Mouse (Mus musculus) heart, embryonic 10.5 days (tissue): ENCODE measurements around the gene Fgfr3. TPM values are rescaled to one million over a fixed set of nuclear protein-coding genes. Genes with fewer than 3 reads are reported as not detected.

ENCODE experiments used
- DNase-seq: peaks from one replicate; pipeline ENCODE4 v3.0.0-alpha.2; 2017; ENCODE audit warnings: low spot score
- H3K27ac ChIP-seq: fragments of 300-500 bp; sonication (generic); 2 replicates; pipeline ENCODE4 v1.5.1; 2016; ENCODE audit warnings: mild to moderate bottlenecking
- H3K27me3 ChIP-seq: fragments of 300-500 bp; sonication (generic); 2 replicates; pipeline ENCODE4 v1.6.1; 2016; ENCODE audit warnings: mild to moderate bottlenecking; ENCODE audit not compliant: poor library complexity, insufficient read depth, severe bottlenecking
- H3K36me3 ChIP-seq: fragments of 300-500 bp; sonication (generic); 2 replicates; pipeline ENCODE4 v1.6.1; 2016; ENCODE audit warnings: mild to moderate bottlenecking, moderate library complexity
- H3K4me1 ChIP-seq: fragments of 300-500 bp; sonication (generic); 2 replicates; pipeline ENCODE4 v1.6.1; 2016; ENCODE audit warnings: mild to moderate bottlenecking
- H3K4me3 ChIP-seq: fragments of 300-500 bp; sonication (generic); 2 replicates; pipeline ENCODE4 v1.5.1; 2016; ENCODE audit warnings: mild to moderate bottlenecking, moderate library complexity
- H3K9me3 ChIP-seq: fragments of 300-500 bp; sonication (generic); 2 replicates; pipeline ENCODE4 v1.6.1; 2016; ENCODE audit warnings: mild to moderate bottlenecking, moderate library complexity
- WGBS: fragments of 180-500 bp; shearing (Covaris S2); methylation state at CpG from one replicate; pipeline ENCODE4 v1.1.7; 2016; 5-methylcytosine and 5-hydroxymethylcytosine counted together
- polyA plus RNA-seq: library from polyadenylated mRNA; unstranded; fragments of >200 nt; fragmentation: Nextera tagmentation; extraction: Ambion mirVana; gene quantifications from 2 replicates; pipeline ENCODE4 v1.2.1, GENCODE M21; 2016

Fgfr3 gene
- polyA plus RNA-seq, 1 experiment from 2014 or later = 8.6 TPM

DNA sequence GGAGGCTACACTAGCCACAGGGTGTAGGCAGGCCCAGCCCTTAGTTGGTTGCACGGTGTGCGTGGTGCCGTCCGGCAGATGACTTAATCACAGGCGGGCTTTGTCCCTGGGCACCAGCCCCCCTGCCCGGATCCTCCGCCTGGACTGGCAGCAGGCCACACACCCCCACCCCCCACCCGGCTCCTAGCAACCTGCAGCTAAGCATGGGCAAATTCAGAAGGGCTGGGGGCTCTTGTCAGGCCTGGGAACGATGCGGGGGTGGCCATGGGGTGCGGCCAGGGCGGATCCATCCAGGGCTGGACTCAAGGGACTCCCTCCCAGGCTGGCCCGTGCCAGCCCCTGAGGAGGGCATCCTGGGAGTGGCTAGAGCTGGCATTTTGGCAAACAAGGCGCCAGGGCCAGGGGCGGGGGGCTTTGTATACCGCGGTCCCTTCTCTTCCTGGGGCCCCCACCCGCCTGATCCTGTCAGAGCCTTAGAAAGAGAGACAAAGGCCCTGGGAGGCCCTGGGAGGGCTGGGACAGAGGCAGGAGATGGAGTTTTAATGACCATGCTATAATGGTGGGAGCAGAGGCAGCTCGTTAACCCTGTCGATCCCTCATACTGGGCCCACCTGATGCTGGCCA is 32.1 kb upstream of the Fgfr3 start:
- peaks cover 54% of the 10 kb centered on the region for H3K4me1 ChIP-seq
- H3K27ac ChIP-seq = peak overlapping the region; percentile 75
- DNase-seq = no peak

DNA sequence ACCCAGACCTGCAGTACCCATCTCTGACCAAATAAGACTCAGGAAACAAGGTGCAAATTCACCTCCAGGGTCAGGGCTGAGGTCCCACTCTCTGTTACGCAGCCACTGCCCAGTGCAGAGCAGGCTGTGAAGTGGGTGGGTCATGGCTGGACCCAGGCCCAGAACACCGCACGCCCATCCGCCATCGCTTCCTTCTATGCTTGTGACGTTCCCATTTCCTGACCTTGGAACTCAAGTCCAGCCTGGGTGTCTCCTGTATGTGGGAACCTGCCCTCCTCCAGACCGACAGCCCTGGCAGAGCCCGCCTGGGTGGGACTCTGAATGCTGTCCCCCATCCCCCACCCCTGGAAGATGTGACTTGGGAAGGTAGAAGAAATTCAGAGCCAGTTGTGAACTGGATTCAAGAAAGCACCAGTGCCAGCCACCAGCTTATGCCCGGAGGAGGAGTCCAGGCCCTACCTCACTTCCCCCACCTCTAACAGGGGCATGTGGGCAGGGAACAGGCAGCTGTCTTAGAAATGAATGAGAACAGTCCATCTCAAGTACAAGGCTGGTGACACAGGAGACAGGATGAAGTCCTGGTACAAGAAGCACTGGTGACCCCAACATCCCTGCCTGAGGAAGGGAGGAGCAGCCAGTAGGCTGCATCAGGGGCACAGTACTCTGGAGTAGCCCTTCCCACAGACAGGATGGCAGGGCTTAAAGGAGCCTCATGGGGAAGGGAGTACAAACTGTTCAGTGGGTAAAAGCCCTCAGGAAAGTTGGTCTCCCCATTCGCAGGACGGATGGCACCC is 31.4 kb upstream of the Fgfr3 start:
- H3K27ac ChIP-seq = peak overlapping the region; percentile 75
- DNase-seq = no peak
- peaks cover 57% of the 10 kb centered on the region for H3K27me3 ChIP-seq
- no peaks in the 10 kb centered on the region for H3K9me3 ChIP-seq
- WGBS = 81% methylated on average over 11 of the region's 11 CpGs
- H3K4me1 ChIP-seq = peaks cover 61% of the 10 kb centered on the region
- no peak overlapping the region for H3K4me3 ChIP-seq
- no peaks in the 10 kb centered on the region for H3K36me3 ChIP-seq

More for the DNA sequence above, 32.1 kb upstream of the Fgfr3 start:
- Histone ChIP-seq H3K9me3 (no peaks in the 10 kb centered on the region), H3K27me3 (peaks cover 50% of the 10 kb centered on the region), H3K4me3 (no peak overlapping the region), H3K36me3 (no peaks in the 10 kb centered on the region)
- WGBS = 64% methylated on average over 20 of the region's 20 CpGs

DNA sequence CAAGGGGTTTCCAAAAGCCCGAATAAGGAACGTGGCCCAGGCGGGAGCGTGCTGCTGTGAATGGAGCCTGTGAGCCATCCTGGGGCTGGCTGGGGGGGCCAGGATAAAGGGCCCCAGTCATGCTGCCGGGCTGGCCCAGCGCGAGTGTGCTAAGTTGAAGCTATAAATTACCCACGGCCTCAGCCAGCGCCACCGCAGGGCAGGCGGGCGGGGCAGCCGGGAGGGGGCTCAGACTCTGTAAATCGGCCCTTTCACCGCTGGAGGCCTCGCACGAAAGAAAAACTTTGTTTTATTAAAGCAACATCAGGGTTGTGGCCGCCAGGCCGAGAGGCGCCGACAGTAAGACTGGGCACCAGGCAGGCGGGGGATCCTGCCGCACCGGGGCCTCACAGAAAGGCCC is 29.1 kb upstream of the Fgfr3 start:
- Histone ChIP-seq H3K27ac (peak overlapping the region; percentile 86), H3K36me3 (no peaks in the 10 kb centered on the region), H3K4me3 (peak overlapping the region; percentile 46), H3K27me3 (peaks cover 64% of the 10 kb centered on the region), H3K4me1 (peaks cover 69% of the 10 kb centered on the region), H3K9me3 (no peaks in the 10 kb centered on the region)
- DNase-seq = no peak
- WGBS = 5% methylated on average over 24 of the region's 24 CpGs

DNA sequence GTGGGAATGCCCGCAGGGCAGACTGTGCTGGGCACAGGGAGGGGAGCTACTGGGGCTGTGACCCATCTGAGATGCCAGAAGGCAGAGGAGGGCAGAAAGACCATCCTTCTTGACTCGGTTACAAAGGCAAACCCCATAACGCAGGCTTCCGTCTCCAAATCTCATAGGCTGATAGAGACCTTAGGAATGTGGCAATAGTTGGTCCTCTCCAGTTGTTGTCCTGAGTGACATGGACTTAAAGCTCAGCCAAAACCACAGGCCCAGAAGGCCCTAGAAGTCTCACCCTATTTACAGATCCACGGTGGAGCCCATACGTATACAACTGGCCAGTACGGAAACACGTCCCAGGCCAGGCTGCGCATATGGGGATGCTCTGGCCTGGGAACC is 27.0 kb upstream of the Fgfr3 start:
- no peak for DNase-seq
- Histone ChIP-seq H3K9me3 (no peaks in the 10 kb centered on the region), H3K4me1 (peaks cover 65% of the 10 kb centered on the region), H3K27ac (peak overlapping the region; percentile 92), H3K4me3 (peak overlapping the region; percentile 71; the same call in 1 of the 2 replicates), H3K36me3 (no peaks in the 10 kb centered on the region), H3K27me3 (peaks cover 74% of the 10 kb centered on the region)
- 59% methylated on average over 9 of the region's 9 CpGs for WGBS

DNA sequence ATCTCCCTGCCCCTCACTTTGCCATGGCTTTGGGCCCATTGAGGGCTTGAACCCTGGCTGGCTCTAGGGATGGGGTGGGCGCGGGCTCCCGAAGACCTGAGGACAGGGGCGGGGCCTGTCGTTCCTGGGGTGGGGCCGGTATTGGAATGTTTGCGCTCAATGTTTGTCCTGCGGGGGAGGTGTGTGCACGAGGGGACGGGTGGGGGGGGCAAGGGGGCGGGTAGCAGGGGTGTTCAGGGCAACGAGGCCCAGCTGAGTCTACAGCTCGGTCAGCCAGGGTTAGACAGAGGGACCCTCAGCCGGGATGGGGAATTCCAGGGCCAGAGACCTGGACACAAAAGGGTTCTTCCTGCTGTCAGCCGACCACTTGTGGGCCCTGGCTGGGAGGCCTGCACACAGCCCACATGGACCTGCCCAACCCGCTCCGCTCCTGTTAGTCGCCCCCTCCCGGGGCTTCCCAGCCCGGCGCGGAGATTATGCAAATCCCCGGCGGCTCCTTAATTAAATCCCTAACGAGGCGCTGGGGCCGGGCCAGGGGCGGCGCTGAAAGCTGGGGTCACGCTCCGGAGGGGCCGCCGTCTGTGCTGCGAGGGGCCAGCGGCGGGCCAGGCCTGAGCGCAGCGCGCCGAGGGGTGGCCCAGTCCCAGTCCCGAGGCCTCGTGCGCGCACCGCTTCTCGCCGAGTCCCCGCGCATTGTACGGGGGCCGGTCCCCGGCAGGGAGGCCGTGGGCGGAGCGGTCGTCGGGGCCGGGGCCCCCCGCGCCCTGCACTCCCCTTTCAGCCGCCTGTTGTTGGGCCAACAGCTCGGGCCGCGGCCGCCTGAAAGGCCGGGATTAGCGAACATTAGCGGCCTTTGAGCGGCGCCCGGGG is 26.4 kb upstream of the Fgfr3 start:
- Histone ChIP-seq H3K4me1 (peaks cover 65% of the 10 kb centered on the region), H3K4me3 (peak overlapping the region; percentile 71), H3K9me3 (no peaks in the 10 kb centered on the region), H3K36me3 (no peaks in the 10 kb centered on the region), H3K27me3 (peaks cover 77% of the 10 kb centered on the region), H3K27ac (peak overlapping the region; percentile 92)
- no peak for DNase-seq
- 1% methylated on average over 64 of the region's 71 CpGs for WGBS

DNA sequence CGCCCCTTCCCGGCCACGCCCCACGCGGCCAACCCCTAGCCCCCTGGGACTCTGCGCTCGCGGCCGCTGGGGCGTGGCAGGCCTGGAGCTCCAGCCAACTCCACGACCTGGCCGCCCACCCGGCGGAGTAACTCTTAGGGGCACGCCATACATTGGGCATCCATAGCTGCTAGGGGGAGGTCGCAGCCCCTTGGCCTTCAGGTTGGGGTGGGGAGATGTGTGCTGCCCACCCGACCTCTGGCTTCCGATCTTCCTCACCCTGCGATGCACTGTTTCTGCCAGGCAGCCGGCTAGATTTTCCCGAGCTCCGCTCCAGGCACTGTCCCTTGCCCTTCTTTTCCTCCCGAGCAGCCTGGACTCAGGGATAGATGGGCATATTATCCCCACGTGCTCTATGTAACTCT is 25.8 kb upstream of the Fgfr3 start:
- Histone ChIP-seq H3K27ac (peak overlapping the region; percentile 92), H3K9me3 (no peaks in the 10 kb centered on the region), H3K27me3 (peaks cover 78% of the 10 kb centered on the region), H3K4me1 (peaks cover 67% of the 10 kb centered on the region), H3K36me3 (no peaks in the 10 kb centered on the region), H3K4me3 (peak overlapping the region; percentile 71)
- 3% methylated on average over 24 of the region's 24 CpGs for WGBS
- no peak for DNase-seq

DNA sequence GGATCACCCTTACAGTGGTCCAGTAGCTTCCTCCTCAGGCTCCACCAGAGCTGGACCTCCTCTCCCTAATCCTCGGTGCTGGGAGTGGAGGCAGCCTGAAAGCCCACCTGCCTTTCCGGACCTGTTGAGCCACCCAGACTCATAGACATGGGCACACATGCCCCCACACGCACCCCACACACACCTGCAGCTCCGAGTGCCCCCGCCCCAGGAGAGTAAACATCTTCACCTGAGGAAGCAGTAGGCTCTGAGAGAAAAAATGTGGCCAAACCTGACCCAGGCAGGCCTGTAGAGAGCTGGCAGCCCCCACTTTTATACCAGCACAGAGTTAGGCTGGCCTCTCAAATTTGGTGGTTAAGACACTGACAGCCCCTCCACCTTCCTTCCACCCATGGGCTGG is 25.0 kb upstream of the Fgfr3 start:
- Histone ChIP-seq H3K4me1 (peaks cover 73% of the 10 kb centered on the region), H3K27me3 (peaks cover 85% of the 10 kb centered on the region), H3K36me3 (no peaks in the 10 kb centered on the region), H3K27ac (no peak overlapping the region), H3K4me3 (no peak overlapping the region), H3K9me3 (no peaks in the 10 kb centered on the region)
- no peak for DNase-seq
- 62% methylated on average over 5 of the region's 5 CpGs for WGBS

DNA sequence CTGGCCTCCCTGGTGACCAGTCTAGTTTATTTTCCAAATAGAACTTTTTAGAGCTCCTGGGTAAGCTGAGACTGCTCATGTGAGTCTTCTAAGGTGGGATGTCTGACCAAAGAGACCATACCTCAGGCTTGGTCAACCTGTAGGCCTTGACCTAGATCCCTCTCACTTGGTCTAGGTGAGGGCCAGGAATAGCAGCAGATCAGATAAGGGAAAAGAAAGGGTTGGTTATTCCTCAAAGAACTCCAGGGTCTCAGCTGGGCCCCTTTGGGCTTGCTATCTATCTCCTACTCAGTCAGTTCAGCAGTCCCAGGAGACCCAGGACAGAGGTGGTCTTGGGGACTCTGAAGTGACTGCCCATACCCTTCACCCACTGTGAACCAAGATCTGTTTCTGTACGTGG is 23.9 kb upstream of the Fgfr3 start:
- H3K4me1 ChIP-seq = peaks cover 76% of the 10 kb centered on the region
- H3K9me3 ChIP-seq = no peaks in the 10 kb centered on the region
- peaks cover 95% of the 10 kb centered on the region for H3K27me3 ChIP-seq
- WGBS = 48% methylated on average over 1 of the region's 1 CpGs
- no peak overlapping the region for H3K4me3 ChIP-seq
- no peak for DNase-seq
- H3K36me3 ChIP-seq = no peaks in the 10 kb centered on the region
- H3K27ac ChIP-seq = peak overlapping the region; percentile 22; the same call in 1 of the 2 replicates

DNA sequence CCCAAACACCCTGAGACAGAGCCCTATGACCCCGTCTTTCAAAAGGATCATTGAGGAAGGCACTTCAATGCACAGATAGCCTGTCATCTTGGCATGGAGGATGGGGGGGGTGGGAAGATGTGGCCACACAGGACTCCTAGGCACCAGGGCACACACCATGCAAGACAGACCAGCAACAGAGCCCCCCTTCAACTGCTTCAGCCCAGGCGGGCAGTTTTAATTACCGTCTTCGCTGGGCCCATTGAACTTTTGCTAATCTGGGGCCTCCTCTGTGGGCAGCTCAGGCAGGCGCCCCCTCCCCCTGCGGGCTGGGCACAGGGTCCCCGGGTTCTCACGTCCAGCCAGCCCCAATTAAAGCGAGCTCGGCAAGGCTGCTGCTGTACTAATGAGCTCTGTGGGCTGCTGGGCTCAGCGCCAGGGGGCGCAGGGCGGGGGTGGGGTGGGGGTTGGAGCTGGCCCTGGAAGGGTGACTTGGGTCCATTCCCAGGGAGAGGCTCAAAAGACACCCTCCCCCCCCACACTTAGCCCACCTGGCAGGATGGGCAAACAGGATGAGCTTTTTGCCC is 23.4 kb upstream of the Fgfr3 start:
- 38% methylated on average over 13 of the region's 13 CpGs for WGBS
- Histone ChIP-seq H3K36me3 (no peaks in the 10 kb centered on the region), H3K27me3 (peaks cover 93% of the 10 kb centered on the region), H3K9me3 (no peaks in the 10 kb centered on the region), H3K4me3 (no peak overlapping the region), H3K27ac (no peak overlapping the region; the same call in 1 of the 2 replicates), H3K4me1 (peaks cover 72% of the 10 kb centered on the region)
- DNase-seq = no peak

DNA sequence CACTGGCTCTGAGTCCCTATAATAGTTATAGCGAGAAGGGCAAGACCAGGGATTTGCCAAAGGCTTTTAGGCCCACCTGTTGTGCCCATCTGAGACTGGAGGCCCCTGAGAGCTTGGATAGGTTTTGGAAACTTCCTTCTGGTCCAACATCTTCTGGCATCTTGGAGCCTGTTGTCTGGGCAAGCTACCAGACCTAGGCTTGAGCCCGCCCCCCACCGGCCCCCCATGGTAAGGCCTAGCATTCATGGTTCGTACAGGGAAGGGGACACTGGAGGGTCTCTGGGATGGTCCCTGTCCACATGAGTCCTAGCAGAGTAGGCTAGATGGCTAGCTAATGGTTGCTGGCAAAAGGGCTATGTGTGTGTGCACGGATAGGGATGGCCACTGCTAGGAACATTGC is 22.8 kb upstream of the Fgfr3 start:
- WGBS = 85% methylated on average over 5 of the region's 5 CpGs
- H3K27ac ChIP-seq = no peak overlapping the region
- H3K9me3 ChIP-seq = no peaks in the 10 kb centered on the region
- no peak for DNase-seq
- H3K4me1 ChIP-seq = peaks cover 68% of the 10 kb centered on the region
- no peaks in the 10 kb centered on the region for H3K36me3 ChIP-seq
- no peak overlapping the region for H3K4me3 ChIP-seq
- peaks cover 87% of the 10 kb centered on the region for H3K27me3 ChIP-seq

DNA sequence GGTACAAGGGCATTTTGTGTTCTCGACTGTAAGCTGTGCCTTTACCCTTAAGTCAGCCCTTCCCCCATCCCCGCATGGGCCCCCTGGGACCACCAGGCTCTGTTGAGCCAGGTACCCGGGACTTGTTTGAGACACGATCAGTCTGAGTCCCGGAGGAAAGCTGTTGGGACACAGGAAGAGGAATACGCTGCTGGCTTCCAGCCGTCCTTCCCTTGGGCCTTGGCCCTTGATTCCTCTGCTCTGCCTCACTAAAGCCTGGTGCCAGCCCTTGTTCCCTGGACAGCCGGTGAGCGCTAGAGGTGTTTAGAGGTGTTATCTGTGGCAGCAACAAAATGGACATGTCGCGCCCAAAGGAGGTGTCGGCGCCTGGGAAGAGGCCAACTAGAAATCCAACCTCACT is 21.5 kb upstream of the Fgfr3 start:
- Histone ChIP-seq H3K27me3 (peaks cover 73% of the 10 kb centered on the region), H3K36me3 (no peaks in the 10 kb centered on the region), H3K4me1 (peaks cover 72% of the 10 kb centered on the region), H3K9me3 (no peaks in the 10 kb centered on the region), H3K27ac (0 out of 2 replicates have a peak overlapping the region, but pooled peaks have one; percentile 44), H3K4me3 (peak overlapping the region; percentile 13; the same call in 1 of the 2 replicates)
- 18% methylated on average over 13 of the region's 13 CpGs for WGBS
- no peak for DNase-seq

DNA sequence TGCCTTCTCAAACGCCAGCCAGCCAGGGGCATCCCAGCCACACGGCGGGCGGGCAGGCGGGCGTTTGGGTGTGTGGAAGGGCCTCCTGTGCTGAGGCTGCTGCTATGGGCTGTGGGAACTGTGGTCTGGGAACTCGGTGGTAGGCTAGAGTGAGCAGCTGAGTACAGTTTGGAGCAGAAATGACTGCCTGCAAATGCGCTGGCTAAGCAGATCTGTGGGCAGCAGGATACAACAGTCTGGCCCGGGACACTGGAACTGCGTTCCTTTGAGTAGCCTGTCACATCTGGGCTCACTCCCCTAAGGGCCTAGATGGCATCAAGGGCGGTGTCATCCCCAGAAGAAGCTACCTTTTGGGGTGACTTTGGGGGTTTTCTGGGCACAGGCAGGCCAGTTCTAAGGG is 19.6 kb upstream of the Fgfr3 start:
- no peak overlapping the region for H3K4me3 ChIP-seq
- DNase-seq = no peak
- no peaks in the 10 kb centered on the region for H3K36me3 ChIP-seq
- WGBS = 82% methylated on average over 11 of the region's 11 CpGs
- peaks cover 58% of the 10 kb centered on the region for H3K27me3 ChIP-seq
- H3K4me1 ChIP-seq = peaks cover 78% of the 10 kb centered on the region
- no peaks in the 10 kb centered on the region for H3K9me3 ChIP-seq
- H3K27ac ChIP-seq = peak overlapping the region; percentile 39; the same call in 1 of the 2 replicates
